1 mouse cellular context compared by ENCODE assay signal in genomic region chr8:111029589-111029988, GRCm38 (mm10).
TF ChIP-seq lines count a peak whose summit lies in the region.

No protein-coding gene starts in this region.

TF ChIP-seq in MEL, 35 proteins besides CTCF, POLR2A, EP300 and RAD21:
- TF ChIP-seq POLR2AphosphoS2 (IDR thresholded peaks at IDR 0.05; ENCODE audit: low read length) (peak; percentile 59; the same call in 1 of the 2 replicates), MYC (IDR thresholded peaks at IDR 0.05; ENCODE audit: low read depth, low read length) (peak; percentile 60; the same call in 1 of the 2 replicates), NELFE (IDR thresholded peaks at IDR 0.05; ENCODE audit: low read depth, low read length) (peak; percentile 51; the same call in 1 of the 2 replicates), MAFK (IDR thresholded peaks at IDR 0.05; ENCODE audit: borderline replicate concordance, low read depth, low read length) (no peak), ZKSCAN1 (IDR thresholded peaks at IDR 0.05; ENCODE audit: low read depth, low read length) (no peak), HCFC1 (IDR thresholded peaks at IDR 0.05; ENCODE audit: low read depth, low read length) (peak; percentile 24; the same call in 1 of the 2 replicates), GATA1 (IDR thresholded peaks at IDR 0.05; ENCODE audit: low read depth, low read length) (no peak), POLR2AphosphoS5 (IDR thresholded peaks at IDR 0.05; ENCODE audit: borderline replicate concordance, low read depth, low read length) (no peak), ETS1 (IDR thresholded peaks at IDR 0.05; ENCODE audit: low read depth, low read length) (no peak), CHD1 (IDR thresholded peaks at IDR 0.05; ENCODE audit: low read depth, low read length) (no peak), ZMIZ1 (IDR thresholded peaks at IDR 0.05; ENCODE audit: low read depth, low read length) (peak; percentile 43; the same call in 1 of the 2 replicates), MAZ (IDR thresholded peaks at IDR 0.05; ENCODE audit: low read depth, low read length) (no peak), MEF2A (IDR thresholded peaks at IDR 0.05; ENCODE audit: extremely low read depth, insufficient replicate concordance, low read depth, low read length, poor library complexity, severe bottlenecking) (no peak), KAT2A (conservative IDR thresholded peaks at IDR 0.05; ENCODE audit: low read depth, low read length) (no peak), ZC3H11A (IDR thresholded peaks at IDR 0.05; ENCODE audit: low read depth, low read length) (no peak), NRF1 (IDR thresholded peaks at IDR 0.05; ENCODE audit: insufficient read depth, low read depth, low read length, poor library complexity, severe bottlenecking) (no peak), USF1 (IDR thresholded peaks at IDR 0.05; ENCODE audit: low read depth, low read length) (no peak), USF2 (IDR thresholded peaks at IDR 0.05; ENCODE audit: borderline replicate concordance in 1 of 2, insufficient read depth in 1 of 2, low read depth in 1 of 2, low read length in 2 of 2) (no peak), TAL1 (IDR thresholded peaks at IDR 0.05; ENCODE audit: low read length) (no peak), E2F4 (IDR thresholded peaks at IDR 0.05; ENCODE audit: borderline replicate concordance, low read depth, low read length) (no peak), JUND (IDR thresholded peaks at IDR 0.05; ENCODE audit: low read depth, low read length) (no peak), MXI1 (IDR thresholded peaks at IDR 0.05; ENCODE audit: low read depth, low read length) (peak; percentile 86), ELF1 (IDR thresholded peaks at IDR 0.05; ENCODE audit: low read depth, low read length) (peak; percentile 69; the same call in 1 of the 2 replicates), TCF12 (IDR thresholded peaks at IDR 0.05; ENCODE audit: low read depth, low read length) (no peak), TBP (IDR thresholded peaks at IDR 0.05; ENCODE audit: low read depth, low read length) (peak; percentile 79), BHLHE40 (IDR thresholded peaks at IDR 0.05; ENCODE audit: borderline replicate concordance, low read depth, low read length) (no peak), MAX (IDR thresholded peaks at IDR 0.05; ENCODE audit: low read length) (peak; percentile 24; the same call in 1 of the 2 replicates), RCOR1 (IDR thresholded peaks at IDR 0.05; ENCODE audit: low read depth, low read length) (peak; percentile 22; the same call in 1 of the 2 replicates), UBTF (IDR thresholded peaks at IDR 0.05; ENCODE audit: borderline replicate concordance, insufficient read depth, low read depth, low read length) (no peak), CHD2 (IDR thresholded peaks at IDR 0.05; ENCODE audit: low read length) (no peak), SIN3A (IDR thresholded peaks at IDR 0.05; ENCODE audit: low read length) (peak; percentile 70; the same call in 1 of the 2 replicates), ZNF384 (IDR thresholded peaks at IDR 0.05; ENCODE audit: low read depth, low read length) (no peak), SMC3 (IDR thresholded peaks at IDR 0.05; ENCODE audit: low read depth, low read length) (no peak), GABPA (IDR thresholded peaks at IDR 0.05; ENCODE audit: low read depth, low read length) (no peak), MYB (IDR thresholded peaks at IDR 0.05; ENCODE audit: low read depth, low read length) (no peak)
